Mouse (Mus musculus): ENCODE results near the gene Snrpe. TPM values are rescaled to one million over a fixed set of nuclear protein-coding genes. Genes with fewer than 3 reads are reported as not detected.

Snrpe gene
- 638 and 670 TPM in 2 replicates for polyA plus RNA-seq (2016; fragmentation: Nextera tagmentation; extraction: Ambion mirVana)

DNA sequence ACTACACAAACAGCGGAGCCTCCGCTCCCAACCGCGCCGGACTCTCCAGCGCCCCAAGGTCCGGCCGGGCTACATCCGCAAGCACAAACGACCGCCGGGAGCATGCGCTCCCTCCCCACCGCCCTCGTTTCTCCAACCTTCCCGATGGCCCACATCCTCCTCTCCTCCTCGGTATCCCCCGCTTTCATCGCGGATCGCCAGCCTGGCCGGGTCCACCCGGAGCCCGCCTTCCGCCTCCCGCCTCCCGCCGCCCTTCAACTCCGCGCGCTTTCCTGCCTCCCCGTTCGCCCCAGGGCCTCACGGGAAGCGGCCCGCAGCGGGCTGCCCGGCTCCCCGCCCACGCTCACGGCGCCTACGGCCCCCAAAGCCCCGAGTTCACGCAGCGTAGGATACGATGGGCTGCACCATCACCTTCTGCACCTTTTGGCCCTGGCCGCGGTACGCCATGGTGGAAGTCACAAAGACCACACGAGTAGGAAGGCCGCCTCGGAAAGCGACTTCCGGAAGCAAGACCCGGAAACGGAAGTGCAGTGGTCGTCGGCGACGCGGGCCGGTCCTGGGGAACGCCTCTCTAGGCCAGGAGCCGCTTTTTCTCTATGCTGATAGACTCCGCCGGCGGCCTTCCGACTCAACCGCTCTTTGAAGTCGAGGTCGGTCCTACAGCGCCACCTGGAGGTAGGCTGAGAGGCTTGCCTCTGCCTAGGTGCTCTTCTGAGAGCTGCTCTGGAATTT lies at the start of gene Snrpe:
Gene Snrpe, minus strand, starts transcription at position 521 of the 732 bp plus-strand sequence.
- WGBS = under 1% methylated on average over 73 of the region's 73 CpGs
- Histone ChIP-seq H3K4me1 (peaks cover 8% of the 10 kb centered on the region; the same call in 1 of the 2 replicates), H3K4me3 (peak within 1 kb of the TSS; percentile 95), H3K9me3 (no peaks in the 10 kb centered on the region), H3K36me3 (peaks cover 32% of the 10 kb centered on the region), H3K27me3 (replicated peaks) (no peaks in the 10 kb centered on the region), H3K9ac (peak within 1 kb of the TSS; percentile 97), H3K27ac (peak within 1 kb of the TSS; percentile 74), H3K4me2 (replicated peaks) (peak within 1 kb of the TSS; percentile 73)
- ATAC-seq (ENCODE audit: low FRiP score, low read depth) = peak; percentile 96

DNA sequence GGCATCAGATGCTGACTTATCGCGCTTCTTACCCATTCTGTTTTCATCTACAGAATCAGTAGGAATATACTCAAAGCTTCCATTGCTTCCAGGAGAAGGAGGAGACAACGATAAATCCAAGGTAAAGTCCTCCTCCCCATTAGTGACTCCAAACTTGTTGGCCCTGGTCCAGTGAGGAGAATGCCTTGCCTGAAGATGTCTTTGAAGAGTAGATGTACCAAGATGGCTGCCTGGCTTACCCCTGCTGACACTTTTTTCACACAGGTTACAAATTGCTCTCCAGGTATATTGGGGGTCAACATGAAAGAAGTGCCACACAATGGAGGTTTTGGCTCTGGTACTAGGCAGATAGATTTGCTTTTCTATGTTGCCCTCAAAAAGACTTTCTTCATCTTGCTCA lies 48.8 kb upstream of the Snrpe start:
- WGBS = 87% methylated on average over 3 of the region's 3 CpGs
- no peak overlapping the region for H3K27ac ChIP-seq

GRCm38 (mm10) chr1:133656811-133657210 lies 46.7 kb upstream of the Snrpe start:
- Histone ChIP-seq H3K9ac (0 out of 2 replicates have a peak overlapping the region, but pooled peaks have one; percentile 29), H3K27ac (no peak overlapping the region), H3K4me3 (no peak overlapping the region), H3K4me2 (replicated peaks) (no peak overlapping the region; the same call in 1 of the 2 replicates), H3K27me3 (replicated peaks) (no peaks in the 10 kb centered on the region), H3K4me1 (peaks cover 42% of the 10 kb centered on the region), H3K36me3 (peaks cover 22% of the 10 kb centered on the region; the same call in 1 of the 2 replicates), H3K9me3 (no peaks in the 10 kb centered on the region)
- no peak for ATAC-seq (ENCODE audit: low FRiP score, low read depth)
- WGBS = 44% methylated on average over 5 of the region's 5 CpGs

More for the DNA sequence above, 48.8 kb upstream of the Snrpe start:
- no peak overlapping the region for H3K4me3 ChIP-seq
- no peak for ATAC-seq (ENCODE audit: low FRiP score, low read depth)
- peaks cover 22% of the 10 kb centered on the region; the same call in 1 of the 2 replicates for H3K36me3 ChIP-seq
- no peaks in the 10 kb centered on the region for H3K27me3 ChIP-seq (replicated peaks)
- H3K4me1 ChIP-seq = peaks cover 42% of the 10 kb centered on the region
- H3K4me2 ChIP-seq (replicated peaks) = peak overlapping the region; percentile 92
- H3K9ac ChIP-seq = no peak overlapping the region
- H3K9me3 ChIP-seq = no peaks in the 10 kb centered on the region

- 94% methylated on average over 1 of the region's 1 CpGs for WGBS
- Histone ChIP-seq H3K36me3 (peaks cover 19% of the 10 kb centered on the region; the same call in 1 of the 2 replicates), H3K27me3 (replicated peaks) (no peaks in the 10 kb centered on the region), H3K9ac (no peak overlapping the region), H3K4me1 (peaks cover 19% of the 10 kb centered on the region), H3K4me2 (replicated peaks) (no peak overlapping the region), H3K4me3 (no peak overlapping the region), H3K9me3 (no peaks in the 10 kb centered on the region), H3K27ac (no peak overlapping the region)
- no peak for ATAC-seq (ENCODE audit: low FRiP score, low read depth)
Measured at GRCm38 (mm10) chr1:133653033-133653432, 42.9 kb upstream of the Snrpe start.

DNA sequence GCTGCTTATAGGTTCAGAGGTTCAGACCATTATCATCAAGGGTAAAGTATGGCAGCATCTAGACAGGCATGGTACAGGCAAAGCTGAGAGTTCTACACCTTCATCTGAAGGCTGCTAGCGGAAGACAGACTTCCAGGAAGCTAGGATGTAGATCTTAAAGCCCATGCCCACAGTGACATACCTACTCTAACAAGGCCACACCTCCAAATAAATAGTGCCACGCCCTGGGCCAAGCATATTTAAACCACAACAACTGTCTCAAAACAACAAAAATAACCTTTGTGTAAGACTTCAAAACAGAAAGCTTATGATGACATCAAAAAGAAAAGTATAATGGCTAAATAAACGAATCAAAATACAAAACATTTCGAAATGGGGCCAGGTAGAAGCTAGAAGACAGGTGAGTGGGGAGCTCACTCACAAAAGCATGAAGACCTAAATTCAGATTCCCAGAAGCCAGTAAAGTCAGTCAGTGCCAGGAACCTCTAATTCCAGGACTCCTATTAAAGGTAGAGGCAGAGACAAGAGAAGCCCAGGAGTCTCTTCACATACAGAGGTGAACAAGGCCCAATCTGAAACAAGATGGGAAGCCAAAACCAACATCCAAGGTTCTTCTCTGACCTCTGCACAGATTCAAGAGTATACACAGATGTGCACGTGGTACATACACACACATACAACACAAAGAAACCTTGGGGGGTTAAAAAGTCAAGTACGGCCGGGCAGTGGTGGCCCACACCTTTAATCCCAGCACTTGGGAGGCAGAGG lies 40.4 kb upstream of the Snrpe start:
- WGBS = 98% methylated on average over 7 of the region's 7 CpGs
- Histone ChIP-seq H3K9ac (no peak overlapping the region), H3K4me2 (replicated peaks) (no peak overlapping the region), H3K27ac (no peak overlapping the region), H3K4me3 (no peak overlapping the region), H3K27me3 (replicated peaks) (no peaks in the 10 kb centered on the region), H3K9me3 (no peaks in the 10 kb centered on the region), H3K36me3 (peaks cover 27% of the 10 kb centered on the region), H3K4me1 (no peaks in the 10 kb centered on the region)
- ATAC-seq (ENCODE audit: low FRiP score, low read depth) = no peak

DNA sequence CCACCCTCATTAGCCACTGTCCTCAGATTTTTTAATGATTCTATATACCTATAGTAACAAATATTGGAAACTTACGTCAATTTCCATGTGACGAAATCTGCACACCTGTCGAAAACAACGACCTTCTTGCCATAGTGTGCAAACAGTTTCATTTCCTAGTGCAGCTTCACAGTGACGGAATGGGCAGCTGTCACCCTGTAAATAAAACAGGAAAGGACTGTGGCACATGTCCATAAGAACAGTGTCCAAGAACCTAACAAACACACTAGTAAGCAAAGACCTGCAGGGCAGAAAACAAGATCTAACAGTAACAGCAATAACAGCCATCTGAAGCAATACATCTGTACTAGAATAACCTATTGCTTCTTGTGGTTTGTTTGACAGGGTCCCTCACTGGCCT lies 35.6 kb upstream of the Snrpe start:
- 94% methylated on average over 5 of the region's 5 CpGs for WGBS
- H3K9ac ChIP-seq = no peak overlapping the region
- no peaks in the 10 kb centered on the region for H3K27me3 ChIP-seq (replicated peaks)
- H3K27ac ChIP-seq = no peak overlapping the region
- no peak overlapping the region for H3K4me2 ChIP-seq (replicated peaks)
- ATAC-seq (ENCODE audit: low FRiP score, low read depth) = no peak
- H3K36me3 ChIP-seq = peaks cover 63% of the 10 kb centered on the region
- no peaks in the 10 kb centered on the region for H3K9me3 ChIP-seq
- H3K4me1 ChIP-seq = no peaks in the 10 kb centered on the region
- H3K4me3 ChIP-seq = no peak overlapping the region

GRCm38 (mm10) chr1:133641163-133641562 lies 31.1 kb upstream of the Snrpe start:
- ATAC-seq (ENCODE audit: low FRiP score, low read depth) = no peak
- Histone ChIP-seq H3K4me2 (replicated peaks) (no peak overlapping the region), H3K27me3 (replicated peaks) (no peaks in the 10 kb centered on the region), H3K27ac (no peak overlapping the region), H3K36me3 (peaks cover 89% of the 10 kb centered on the region), H3K4me1 (no peaks in the 10 kb centered on the region), H3K9ac (no peak overlapping the region), H3K9me3 (no peaks in the 10 kb centered on the region), H3K4me3 (no peak overlapping the region)
- 94% methylated on average over 2 of the region's 2 CpGs for WGBS

DNA sequence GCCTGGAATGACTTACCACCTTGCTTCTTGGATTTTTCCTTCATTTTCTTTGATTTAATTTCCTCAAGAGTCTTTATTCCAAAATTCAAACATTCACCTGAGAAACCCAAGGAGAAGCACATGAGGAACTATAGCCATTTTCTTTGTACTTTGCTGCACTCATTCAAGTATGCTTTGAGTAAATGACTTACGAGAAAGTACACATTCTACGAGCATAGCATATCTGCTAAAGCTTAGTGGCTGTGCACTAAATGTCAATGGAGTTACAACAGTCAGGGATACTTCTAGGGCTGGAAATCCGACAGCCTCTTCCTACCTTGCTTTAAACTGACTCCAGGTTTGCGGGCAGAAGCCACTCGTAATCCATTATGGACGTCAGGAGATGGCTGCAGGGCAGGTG lies 28.4 kb upstream of the Snrpe start:
- Histone ChIP-seq H3K4me1 (no peaks in the 10 kb centered on the region), H3K27ac (no peak overlapping the region), H3K4me3 (no peak overlapping the region), H3K4me2 (replicated peaks) (no peak overlapping the region), H3K36me3 (peaks cover 90% of the 10 kb centered on the region), H3K27me3 (replicated peaks) (no peaks in the 10 kb centered on the region), H3K9ac (no peak overlapping the region), H3K9me3 (no peaks in the 10 kb centered on the region)
- 94% methylated on average over 6 of the region's 6 CpGs for WGBS
- ATAC-seq (ENCODE audit: low FRiP score, low read depth) = no peak

GRCm38 (mm10) chr1:133632168-133632567 lies 22.1 kb upstream of the Snrpe start:
- no peak overlapping the region for H3K4me2 ChIP-seq (replicated peaks)
- no peak for ATAC-seq (ENCODE audit: low FRiP score, low read depth)
- no peaks in the 10 kb centered on the region for H3K27me3 ChIP-seq (replicated peaks)
- WGBS = 87% methylated on average over 2 of the region's 2 CpGs
- peaks cover 76% of the 10 kb centered on the region for H3K36me3 ChIP-seq
- H3K9me3 ChIP-seq = no peaks in the 10 kb centered on the region
- H3K27ac ChIP-seq = no peak overlapping the region
- H3K9ac ChIP-seq = no peak overlapping the region
- H3K4me1 ChIP-seq = no peaks in the 10 kb centered on the region
- H3K4me3 ChIP-seq = no peak overlapping the region

DNA sequence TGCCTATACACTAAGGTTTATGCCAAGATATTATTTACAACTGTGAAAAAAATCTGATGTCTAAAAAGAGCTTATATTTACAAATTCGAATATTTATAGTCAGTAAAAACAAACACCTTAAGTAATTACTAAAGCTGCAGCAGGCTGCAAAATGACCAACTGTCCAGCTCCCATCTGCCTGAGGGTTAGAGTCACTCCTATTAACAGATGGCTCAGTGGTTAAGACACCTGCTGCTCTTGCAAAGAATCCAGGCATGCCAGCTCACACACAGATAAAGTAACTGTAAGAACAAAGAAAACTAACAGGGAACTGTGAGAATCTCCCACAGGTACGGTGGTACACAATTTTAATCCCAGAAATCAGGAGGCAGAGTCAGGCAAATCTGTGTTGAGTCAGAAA lies 15.0 kb upstream of the Snrpe start:
- Histone ChIP-seq H3K27me3 (replicated peaks) (no peaks in the 10 kb centered on the region), H3K4me2 (replicated peaks) (no peak overlapping the region), H3K4me3 (no peak overlapping the region), H3K9ac (no peak overlapping the region), H3K27ac (no peak overlapping the region), H3K36me3 (peaks cover 69% of the 10 kb centered on the region), H3K9me3 (no peaks in the 10 kb centered on the region), H3K4me1 (no peaks in the 10 kb centered on the region)
- no peak for ATAC-seq (ENCODE audit: low FRiP score, low read depth)
- 84% methylated on average over 2 of the region's 2 CpGs for WGBS

DNA sequence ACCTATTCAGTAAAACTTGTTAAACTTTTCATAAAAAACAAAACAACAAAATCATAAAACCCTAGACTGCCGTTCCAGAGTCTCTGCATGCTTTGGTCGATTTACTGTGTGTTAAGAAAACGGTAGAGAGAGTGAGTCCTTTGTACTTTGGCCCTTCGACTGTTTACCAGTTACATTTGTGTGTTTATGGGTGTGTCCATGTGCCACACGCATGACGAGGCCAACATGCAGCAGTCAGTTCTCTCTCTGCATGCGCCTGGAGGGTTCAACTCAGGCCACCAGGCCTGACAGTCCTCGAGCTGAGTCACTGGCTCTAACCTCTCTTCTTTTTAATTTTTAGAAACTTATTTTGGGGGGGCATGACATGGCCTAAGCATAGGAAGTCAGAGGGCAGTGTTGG lies 8.2 kb upstream of the Snrpe start:
- Histone ChIP-seq H3K4me1 (no peaks in the 10 kb centered on the region), H3K27me3 (replicated peaks) (no peaks in the 10 kb centered on the region), H3K9me3 (no peaks in the 10 kb centered on the region), H3K9ac (no peak overlapping the region), H3K36me3 (peaks cover 36% of the 10 kb centered on the region), H3K4me2 (replicated peaks) (no peak overlapping the region), H3K4me3 (no peak overlapping the region), H3K27ac (no peak overlapping the region)
- WGBS = 84% methylated on average over 8 of the region's 8 CpGs
- ATAC-seq (ENCODE audit: low FRiP score, low read depth) = no peak

DNA sequence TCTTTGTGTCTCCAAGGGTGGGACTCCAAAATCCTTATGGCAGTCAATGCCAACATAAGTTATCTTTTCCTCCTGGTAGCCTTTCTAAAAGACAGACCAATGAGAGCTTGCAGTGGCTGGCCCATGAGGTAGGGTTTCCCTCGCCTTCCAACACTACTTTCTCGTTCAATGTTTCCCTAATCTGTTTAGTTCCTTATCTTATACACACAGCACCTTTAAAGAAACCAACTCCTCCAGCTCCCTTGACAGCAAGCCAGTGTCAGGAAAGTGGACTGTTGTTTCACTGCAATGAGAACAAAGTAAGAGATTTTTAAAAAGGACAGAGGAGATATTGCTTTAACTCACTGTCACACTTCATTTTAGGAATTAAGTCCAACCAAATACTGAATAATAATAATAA lies 7.8 kb upstream of the Snrpe start:
- 82% methylated on average over 2 of the region's 2 CpGs for WGBS
- Histone ChIP-seq H3K9me3 (no peaks in the 10 kb centered on the region), H3K9ac (no peak overlapping the region), H3K4me2 (replicated peaks) (no peak overlapping the region), H3K27ac (no peak overlapping the region), H3K4me1 (no peaks in the 10 kb centered on the region), H3K36me3 (peaks cover 32% of the 10 kb centered on the region), H3K27me3 (replicated peaks) (no peaks in the 10 kb centered on the region), H3K4me3 (no peak overlapping the region)
- ATAC-seq (ENCODE audit: low FRiP score, low read depth) = no peak
